Mouse (Mus musculus) cerebellum, adult 2 months (tissue): Measurements from ENCODE around the gene Asb10.

Experiments used
- CTCF ChIP-seq: fragments of 200-500 bp; IDR thresholded peaks from 2 replicates; pipeline ENCODE4 v1.5.1; 2011; ENCODE audit warnings: low read depth, mild to moderate bottlenecking, control low read depth, low read length, moderate library complexity, borderline replicate concordance; ENCODE audit not compliant: insufficient read depth
- POLR2A ChIP-seq: fragments of 200-500 bp; IDR thresholded peaks from 2 replicates; pipeline ENCODE4 v1.6.1; 2011; ENCODE audit warnings: low read length, control low read depth, borderline replicate concordance; ENCODE audit not compliant: insufficient read depth

GRCm38 (mm10) chr5:24496756-24497155 lies 44.0 kb downstream of the Asb10 start:
- TF ChIP-seq POLR2A (no peak), CTCF (no peak)
